Mouse (Mus musculus): ENCODE results near the gene Wars2.

DNA sequence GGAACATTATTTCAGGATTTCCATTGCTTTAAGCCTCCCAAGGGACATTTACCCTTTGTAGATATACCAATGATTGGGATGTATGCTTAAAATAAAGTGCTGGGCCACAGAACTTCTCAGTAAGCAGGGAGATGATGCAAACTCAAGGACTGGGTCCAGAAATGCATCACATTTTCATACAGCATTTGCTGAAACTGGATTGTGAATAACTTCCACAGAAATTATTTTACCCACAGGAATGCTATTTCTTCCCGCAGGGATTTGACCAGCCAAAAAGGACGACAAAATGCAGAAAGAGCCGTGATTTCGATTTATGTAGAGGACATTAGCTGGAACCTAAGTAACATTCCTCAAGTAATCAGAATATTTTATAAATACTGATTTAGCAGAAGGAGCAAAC is 7.0 kb upstream of the Wars2 start:
- TF ChIP-seq CTCF (IDR thresholded peaks at IDR 0.05): no peak
- TF ChIP-seq EP300 (IDR thresholded peaks at IDR 0.05): no peak

Data from lung, postnatal 0 days (tissue).